Mouse (Mus musculus) monocyte, adult 2 months (primary cell): ENCODE data around the gene Ankrd44.

Experiments used
- DNase-seq, 2 experiments: peaks; one replicate each; pipeline ENCODE4 v3.0.0; 2022; ENCODE audit warnings: low spot score in 2 of 2, low read depth in 1 of 2

Gene Ankrd44

DNA sequence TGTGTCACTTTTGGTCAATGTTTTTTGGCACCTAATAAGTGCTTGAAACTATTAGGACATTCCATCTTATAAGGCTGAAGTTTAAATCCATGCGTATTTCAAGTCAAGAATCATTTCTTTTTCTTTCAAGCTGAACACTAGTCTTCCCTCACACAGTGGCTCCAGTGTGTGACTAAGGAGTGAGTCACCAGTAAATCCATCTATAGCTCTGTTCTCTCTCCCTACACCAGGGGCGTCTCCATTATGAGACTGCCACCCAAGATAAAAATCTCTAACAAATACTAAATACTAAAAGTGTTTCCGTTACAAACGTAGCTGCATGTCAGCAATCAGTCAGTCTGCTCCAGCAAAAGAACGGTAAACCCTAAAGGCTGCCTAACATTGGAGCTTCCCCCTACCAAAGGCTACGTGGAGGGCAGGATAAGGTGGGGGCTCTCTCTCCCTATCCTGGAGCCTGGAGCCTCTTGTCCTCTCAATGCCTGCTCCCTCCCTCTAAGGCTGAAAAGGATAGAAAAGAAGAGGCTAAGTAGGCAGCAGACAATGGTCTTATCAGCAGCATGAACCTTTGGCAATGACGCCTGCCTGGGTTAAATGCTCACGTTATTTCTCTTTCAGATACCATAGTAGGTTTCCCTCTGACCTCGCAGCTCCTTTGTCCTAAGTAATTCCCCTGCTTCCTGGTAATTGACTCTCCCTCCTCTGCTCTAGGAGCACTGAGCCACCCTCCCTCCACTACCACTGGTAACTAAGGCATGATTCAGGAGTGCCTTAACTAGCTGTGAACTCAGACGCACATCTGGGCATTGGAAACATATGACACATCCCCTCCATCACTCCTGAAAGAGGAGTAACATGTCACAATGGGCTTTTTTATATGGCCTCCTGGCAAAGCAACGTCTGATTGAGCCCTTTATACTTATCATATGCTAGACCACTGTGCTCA, 212.7 kb downstream of the Ankrd44 start:
- DNase-seq, result no peak

DNA sequence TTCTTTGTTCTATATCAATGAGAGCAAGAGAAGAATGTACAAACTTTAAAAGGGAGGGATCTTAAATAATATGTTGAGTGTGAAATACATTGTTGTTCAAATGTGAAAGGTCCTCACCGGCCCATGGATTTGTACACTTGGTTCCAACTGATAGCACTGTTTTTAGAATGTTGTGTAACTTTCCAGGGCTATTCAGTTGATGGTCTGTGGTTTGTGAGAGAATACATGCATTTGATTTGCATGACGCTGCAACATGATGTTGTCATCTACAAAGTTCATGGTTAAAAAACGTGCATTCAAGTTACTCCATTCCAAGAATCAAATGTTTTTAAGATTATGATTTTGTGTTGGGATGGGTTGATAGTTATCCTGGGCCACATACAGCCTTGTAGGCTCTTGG, 214.6 kb downstream of the Ankrd44 start:
- DNase-seq, result no peak

DNA sequence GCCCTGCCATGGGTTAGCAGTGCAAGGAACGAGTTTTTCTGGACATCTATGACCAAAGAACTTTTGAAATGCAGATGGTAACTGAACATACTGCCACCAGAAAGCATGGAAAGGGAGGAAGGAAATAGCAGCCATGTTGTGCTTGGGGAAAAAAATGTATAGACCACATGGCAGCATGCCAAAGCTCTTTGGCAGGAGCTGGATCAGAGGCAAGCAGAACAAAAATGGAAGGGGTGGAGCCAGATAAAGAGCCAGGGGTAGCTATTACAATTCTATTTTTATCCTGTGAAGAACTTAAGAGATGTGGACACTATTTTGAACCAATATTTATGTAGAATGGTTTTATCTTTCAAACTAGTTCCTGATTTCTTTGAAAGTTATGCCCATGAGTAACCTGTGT, 215.6 kb downstream of the Ankrd44 start:
- no peak for DNase-seq

DNA sequence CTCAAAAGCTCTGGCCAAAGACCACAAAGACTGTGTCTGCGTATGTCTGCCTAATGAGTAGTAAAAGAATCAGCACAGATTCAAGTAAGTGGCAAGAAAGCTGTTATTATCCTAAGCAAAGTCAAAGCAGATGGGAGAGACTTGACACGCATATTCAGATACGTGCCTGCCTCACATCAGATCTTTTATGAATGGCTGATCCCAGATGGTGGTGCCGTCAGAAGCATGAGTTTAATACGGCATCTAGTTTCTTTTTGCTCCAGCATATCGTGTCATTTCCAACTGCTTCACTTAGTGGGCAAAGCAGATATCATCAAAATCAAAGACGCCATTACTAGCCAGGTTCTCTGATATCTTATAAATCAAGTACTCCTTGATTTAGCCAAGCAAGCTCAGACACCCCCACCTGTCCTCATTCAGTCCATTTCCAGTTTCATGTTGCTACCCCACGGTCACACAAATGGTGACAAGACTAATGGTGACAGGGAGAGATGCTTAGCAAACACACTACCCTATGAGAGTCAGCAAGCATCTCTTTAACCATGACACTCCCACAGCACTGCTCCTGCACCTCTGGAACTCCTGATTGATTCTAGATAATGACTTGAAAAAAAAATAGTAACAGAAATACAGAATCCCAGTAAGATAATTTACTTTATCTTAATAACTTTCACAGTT, 218.2 kb downstream of the Ankrd44 start:
- no peak for DNase-seq

DNA sequence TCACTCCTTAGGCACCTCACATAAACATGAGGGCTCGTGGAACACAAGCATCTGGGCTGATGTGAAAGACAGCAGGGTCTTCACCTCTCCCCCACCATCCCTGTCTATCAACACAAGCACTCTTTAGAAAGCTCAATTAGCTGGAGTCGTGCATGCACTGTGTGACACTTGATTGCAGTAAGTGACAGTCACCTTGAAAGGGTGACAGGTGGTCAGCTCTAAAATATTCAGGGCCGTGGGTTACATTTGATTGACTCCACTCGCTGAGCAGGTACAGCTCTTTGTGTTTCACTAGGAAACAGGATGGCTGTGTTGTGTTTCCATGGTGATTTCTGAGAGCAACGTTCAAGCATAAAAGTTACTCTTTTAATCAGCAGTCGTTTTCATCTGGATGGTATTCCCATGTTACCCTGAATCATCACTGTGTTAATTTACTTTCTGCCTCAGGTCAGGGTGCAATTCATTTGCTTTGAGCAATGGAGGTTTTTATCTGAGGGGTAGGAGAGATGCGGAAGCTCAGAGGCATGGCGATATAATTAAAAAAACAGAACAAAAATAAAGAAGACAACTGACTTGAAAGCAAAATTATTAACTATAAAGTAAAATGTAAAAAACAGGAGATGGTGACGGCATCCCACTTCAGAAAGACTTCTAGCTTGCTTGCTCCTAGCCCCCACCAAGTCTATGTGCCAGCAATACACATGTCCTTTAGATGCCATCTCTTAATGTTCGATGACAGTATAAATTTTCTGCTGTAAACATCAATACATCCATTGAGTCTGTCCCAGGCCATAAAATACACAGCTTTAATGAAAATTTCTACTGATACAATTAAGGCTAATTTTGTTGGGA, 218.9 kb downstream of the Ankrd44 start:
- DNase-seq, result no peak

DNA sequence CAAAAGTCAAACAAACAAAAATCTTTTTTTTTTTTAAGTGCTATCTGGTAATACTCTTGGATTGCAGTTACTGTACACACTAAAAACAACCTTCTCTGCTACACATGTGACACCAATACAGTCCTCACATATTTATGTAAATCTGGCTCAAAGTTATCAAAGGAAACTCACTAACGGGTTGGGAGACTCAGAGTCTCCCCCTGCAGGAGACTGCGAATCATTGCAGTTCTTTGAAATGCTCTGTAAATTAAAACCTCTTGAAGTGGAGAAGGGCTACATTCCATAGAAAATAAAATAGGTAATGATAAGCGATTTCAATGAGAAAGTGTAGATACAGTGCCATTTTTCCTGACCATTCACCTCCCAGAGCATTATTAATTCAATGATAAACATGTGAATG, 219.6 kb downstream of the Ankrd44 start:
- DNase-seq, result no peak

DNA sequence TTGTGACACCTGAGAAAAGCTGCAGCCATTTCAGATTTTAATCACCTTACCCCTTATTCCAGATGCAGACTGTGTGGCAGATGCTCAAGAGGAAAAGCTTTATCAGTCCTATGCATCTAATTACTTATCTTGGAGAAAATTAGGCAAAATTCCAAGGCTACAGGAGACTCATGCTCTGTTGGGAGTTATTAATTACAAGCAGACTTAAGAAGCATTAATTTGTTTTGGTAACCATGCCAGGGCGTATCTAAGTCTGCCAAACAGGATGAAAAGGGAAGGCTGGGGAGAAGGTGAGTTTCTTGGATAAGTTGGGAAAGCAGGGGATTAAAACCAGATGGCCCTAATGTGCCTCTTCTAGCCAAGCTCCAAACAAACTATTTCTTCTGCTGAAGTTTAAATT, 222.7 kb downstream of the Ankrd44 start:
- no peak for DNase-seq

DNA sequence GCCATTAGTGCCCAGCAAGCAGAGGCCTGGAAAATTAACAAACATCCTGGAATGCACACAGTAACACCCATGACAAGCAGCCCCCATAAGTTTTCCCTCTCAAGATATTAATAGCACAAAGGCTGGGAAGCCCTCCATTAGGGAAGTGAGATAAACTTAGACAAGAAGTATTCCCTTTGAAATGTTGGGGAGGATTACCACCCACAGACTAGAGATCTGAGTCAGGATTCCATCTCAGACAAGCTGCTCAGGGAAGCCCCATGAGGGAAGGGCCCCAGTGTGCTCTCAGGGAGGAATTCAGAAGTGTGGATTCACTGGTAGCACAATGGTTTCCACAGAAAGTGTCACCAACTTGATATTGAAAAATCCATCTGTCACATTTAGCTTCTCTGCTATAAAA, 223.3 kb downstream of the Ankrd44 start:
- DNase-seq, result no peak

DNA sequence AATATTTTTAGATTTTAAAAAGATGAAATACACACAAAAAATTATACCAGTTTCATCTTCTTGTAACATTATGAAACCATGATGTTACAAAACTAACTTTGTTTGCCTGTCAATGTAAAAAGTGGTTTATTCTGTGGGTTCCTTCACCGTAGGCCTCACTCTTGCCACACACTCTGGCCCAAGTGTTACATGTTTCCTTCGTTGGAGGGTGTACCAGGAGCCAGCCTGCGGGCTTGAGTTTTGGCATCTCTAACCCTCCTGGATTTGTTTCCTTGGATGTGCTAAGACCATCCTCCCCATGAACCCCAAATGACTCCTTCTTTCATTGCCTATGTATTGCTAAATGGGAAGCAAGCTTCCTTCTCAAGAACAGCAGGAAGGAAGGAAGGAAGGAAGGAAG, 230.8 kb downstream of the Ankrd44 start:
- no peak for DNase-seq

DNA sequence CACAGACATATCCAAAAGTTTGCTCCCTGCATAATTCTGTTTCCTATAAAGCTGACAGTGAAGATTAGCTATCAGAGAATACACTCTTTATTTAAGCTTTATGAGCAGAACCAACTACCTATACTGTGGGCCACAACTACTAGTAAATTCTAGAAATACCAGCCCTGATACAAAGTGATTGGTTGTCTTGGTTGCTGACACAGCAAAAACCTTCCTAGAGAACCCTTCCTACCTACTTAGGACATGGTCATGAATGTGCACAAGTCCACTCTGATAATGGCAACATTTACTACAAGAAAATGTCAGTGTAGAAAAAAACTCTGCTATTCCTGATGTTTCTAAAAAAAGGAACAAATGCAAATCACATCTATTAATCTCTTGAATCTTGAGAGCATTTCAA, 234.4 kb downstream of the Ankrd44 start:
- DNase-seq, result no peak

DNA sequence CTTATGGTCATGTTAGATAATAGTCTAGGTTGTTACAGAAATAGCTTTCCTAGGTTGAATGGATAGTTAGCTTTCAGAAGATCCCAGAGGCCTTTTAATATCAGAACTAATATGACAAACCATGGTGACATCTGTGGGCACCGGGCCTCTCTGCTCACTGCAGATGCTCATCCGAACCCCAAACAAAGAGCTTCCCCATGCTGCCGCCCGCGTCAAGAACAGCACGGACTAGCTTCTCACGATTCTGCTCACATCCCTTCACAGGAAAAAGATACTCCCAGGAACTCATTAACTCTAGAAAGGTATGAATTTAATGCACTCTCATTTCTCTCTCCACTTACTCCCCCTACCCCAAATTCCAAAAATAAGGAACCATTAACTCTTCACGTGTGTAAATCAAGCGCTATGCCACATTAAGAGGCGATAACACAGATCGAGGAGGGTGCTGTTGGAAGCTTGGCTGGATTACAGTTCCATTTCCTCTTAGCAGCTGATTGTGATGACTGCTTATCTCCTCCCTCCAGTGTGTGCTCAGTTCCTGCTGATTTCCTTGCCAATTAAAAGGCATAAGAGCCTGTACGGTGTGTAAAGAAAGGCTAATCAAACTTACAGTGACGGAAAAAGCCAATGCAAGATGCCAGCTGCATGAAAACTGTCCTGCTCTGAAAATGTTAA, 235.8 kb downstream of the Ankrd44 start:
- no peak for DNase-seq

DNA sequence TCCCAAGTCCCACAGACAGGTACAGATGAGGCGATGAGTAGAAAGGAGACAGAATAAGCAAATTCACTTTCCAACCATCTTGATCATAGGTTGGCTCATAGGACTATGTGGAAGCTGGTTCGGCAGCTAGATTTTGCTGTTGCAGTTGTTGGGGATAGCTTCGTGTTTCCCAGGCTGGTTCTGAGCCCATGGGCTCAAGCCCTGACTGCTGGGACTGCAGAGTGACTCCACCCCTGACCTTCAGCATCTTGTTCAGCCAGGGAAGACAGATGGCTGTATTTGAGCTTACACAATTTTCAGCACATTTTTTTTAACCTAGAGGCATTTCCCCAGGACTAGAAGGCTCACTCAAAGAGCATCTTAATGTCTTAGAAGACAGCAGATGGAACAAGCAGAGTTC, 237.7 kb downstream of the Ankrd44 start:
- DNase-seq, result no peak

DNA sequence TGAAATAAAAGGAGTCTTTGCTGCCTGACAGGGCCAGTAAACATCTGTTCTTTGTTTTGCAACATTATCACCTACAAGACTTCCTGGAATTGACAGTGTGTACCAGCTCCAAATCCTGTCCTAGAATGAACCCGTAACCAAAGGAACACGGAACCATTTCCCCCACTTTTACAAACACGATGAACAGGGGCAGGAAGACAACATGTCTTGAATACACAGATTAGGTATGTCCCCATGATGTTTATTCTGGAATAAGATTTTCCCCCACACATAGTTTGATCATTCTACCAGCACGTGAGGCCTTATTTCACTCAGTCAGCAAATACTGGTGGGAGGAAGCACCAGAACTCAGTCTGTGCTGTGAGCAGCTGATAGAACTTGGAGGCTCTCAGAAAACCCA, 241.9 kb downstream of the Ankrd44 start:
- DNase-seq, result no peak

DNA sequence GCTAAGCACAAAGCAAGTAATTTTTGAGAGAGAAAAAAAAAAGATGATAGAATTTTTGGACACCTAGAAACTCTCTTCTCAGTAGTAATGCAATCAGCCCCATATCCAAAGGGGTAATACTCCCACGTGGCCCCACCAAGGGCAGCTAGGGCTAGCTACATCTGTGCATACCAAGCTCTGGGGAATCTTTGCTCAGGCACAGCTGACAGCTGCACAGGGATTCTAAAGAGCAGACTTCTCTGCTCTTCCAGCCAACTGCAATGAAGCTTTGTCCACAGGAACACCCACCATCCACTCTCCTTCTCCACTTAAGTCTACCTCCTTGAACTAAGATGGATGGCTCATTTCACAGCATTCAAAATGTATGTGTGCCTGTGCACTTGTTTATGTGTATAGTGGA, 246.6 kb downstream of the Ankrd44 start:
- no peak for DNase-seq

DNA sequence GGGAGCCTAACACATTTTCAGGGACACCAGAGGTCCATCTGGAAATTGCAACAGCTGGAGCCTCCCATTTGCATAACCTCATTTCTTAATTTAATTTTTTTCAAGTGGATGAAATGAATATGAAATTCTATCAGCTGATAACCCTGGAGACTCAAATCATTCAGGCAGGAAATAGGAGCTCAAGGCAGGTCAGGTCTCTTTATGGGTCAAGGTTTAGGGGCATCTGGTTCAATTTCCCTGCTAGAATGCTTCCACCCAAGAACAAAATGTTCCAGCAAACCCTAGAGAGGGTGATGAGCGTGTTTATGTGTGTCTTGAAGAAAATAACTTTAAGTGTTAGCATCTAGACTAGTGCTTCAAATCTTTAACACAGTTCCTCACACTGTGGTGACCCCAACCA, 248.2 kb downstream of the Ankrd44 start:
- no peak for DNase-seq

DNA sequence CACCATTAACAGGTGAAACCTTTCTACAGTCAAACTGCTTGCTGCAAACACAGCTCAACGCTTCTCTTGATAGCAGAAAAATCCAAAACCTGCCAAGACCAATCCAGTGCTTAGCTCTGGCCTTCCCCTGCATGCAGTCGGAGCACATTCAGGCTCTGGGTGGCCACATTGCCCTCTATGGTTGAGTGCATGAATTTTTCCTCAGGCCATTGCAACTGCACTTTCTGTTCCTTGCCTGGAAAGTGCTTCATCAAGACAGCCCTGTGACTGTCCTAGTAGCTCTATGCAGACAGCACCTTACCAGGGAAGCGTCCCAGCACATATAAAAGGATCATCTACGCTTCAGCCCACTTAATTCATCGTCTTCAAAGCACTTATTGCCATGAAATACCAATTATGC, 250.7 kb downstream of the Ankrd44 start:
- DNase-seq, result no peak

DNA sequence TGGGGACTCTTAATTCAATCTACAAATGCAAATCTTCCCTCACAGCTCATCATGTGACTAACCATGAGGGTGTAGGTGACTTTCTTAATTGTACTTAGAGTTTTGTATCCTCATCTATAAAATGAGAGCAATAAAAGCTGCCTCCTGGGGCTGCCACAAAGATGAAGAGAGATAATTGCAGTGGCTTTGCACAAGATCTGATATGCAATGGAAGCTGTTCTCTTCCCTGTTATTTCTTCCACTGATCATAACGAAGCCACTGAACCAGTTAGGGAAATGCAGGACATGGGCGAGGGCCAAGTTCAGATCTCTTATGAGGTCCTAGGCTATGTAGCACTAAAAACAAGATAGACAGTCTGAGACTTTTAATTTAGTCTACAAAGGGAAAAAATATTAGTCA, 258.2 kb downstream of the Ankrd44 start:
- no peak for DNase-seq

DNA sequence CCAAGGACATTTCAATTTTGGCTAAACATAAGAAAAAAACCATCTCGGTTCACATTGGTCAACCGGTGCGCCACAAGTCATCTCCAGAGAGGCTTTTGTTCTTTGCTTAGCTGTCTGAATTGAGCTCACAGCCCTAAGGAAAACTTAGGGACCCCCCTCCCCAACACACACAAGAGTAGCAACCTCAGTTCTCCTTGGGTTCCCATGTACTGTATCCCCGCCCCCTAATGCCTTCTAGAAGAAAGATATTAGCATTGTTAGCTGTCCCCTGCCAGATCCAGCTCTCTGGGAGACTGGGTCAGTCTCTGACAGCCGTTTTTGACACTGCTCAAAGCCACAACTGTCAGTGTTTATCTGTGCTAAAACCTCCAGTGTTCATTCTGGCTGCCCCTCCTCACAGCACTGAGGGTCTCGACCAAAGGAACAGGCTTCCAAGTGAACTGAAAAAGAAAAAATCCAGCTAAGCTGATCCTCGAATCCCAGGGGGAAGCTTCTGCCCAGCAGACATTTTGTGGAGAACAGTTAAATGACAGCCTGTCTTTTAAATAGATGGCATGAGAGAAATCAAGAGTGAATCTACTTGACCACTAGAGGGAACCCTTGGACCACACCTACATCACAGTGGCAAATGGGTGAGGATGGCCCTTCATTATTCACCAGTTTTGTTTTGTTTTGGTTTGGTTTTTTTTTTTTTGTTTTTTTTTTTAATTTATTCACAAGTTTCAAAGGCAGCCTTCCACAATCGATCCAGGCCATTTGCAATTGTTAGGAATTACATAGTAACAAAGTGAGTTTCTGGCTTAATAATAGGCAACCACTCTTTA, 260.4 kb downstream of the Ankrd44 start:
- no peak for DNase-seq

DNA sequence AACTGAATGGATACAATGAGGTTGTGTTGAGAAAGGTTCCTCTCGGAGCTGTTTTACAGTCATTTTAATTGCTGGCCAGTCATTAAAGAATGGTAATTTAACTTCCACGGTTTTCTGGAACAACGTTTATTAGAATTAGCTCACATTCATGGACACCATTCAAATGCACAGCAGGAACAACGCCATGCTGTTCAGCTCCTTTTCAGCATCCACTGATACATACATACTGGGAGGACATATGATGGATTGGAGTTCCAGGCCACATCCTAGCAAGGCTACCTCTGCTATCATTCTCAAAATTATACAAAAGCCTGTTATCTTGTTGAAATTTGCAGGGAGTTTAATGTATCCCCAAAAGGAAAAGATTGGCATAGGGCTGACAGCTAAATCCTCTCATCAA, 261.1 kb downstream of the Ankrd44 start:
- no peak for DNase-seq

DNA sequence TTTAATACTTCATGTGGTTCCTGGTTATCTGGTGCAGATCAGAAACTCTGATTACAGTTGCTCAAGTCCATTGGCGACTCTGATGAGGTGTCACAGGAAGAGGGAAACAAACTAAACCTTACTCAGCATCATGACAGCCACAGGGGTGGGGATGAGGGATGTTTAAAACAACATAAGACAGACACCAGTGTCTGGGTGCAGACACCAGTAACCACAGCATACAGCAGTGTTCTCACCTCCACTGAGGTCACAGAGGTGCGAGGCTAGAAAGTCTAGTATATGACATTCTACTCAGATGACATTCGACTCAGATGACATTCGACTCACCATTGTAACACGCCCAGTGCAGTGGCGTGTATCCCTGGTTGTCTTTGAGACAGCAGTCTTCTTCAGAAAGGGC, 265.5 kb downstream of the Ankrd44 start:
- no peak for DNase-seq
